Mouse (Mus musculus) bone marrow macrophage, adult 2 months (primary cell): ENCODE data around the gene Tspan12.

Experiments
- CTCF ChIP-seq: IDR thresholded peaks from 2 replicates; pipeline ENCODE4 v1.5.1; 2012; ENCODE audit warnings: low read depth, mild to moderate bottlenecking, low read length, moderate library complexity
- POLR2A ChIP-seq: IDR thresholded peaks from 2 replicates; pipeline ENCODE4 v1.6.1; 2012; ENCODE audit warnings: mild to moderate bottlenecking, low read depth, low read length, borderline replicate concordance

- TF ChIP-seq POLR2A = no peak
- no peak for TF ChIP-seq CTCF
Measured at GRCm38 (mm10) chr6:21823281-21823680, 29.0 kb downstream of the Tspan12 start.
